Mouse (Mus musculus) thymus, adult 2 months (tissue): ENCODE measurements around the gene Ccdc167. TPM values are rescaled to one million over a fixed set of nuclear protein-coding genes. Genes with fewer than 3 reads are reported as not detected.

Experiments
- DNase-seq: peaks from one replicate; pipeline ENCODE4 v3.0.0; 2021
- H3K27ac ChIP-seq: fragments of 200-500 bp; 2 replicates; pipeline ENCODE4 v1.5.1; 2012; ENCODE audit warnings: low read length, control low read depth; ENCODE audit not compliant: control insufficient read depth, insufficient read depth
- H3K27me3 ChIP-seq: fragments of 200-500 bp; 2 replicates; pipeline ENCODE4 v1.6.1; 2012; ENCODE audit warnings: mild to moderate bottlenecking, low read length, moderate library complexity, mixed read lengths; ENCODE audit not compliant: control insufficient read depth, insufficient read depth
- H3K36me3 ChIP-seq: fragments of 200-500 bp; 2 replicates; pipeline ENCODE4 v1.6.1; 2012; ENCODE audit warnings: mild to moderate bottlenecking, low read length, moderate library complexity; ENCODE audit not compliant: control insufficient read depth, insufficient read depth
- H3K4me1 ChIP-seq: fragments of 200-500 bp; replicated peaks from 2 replicates; pipeline ENCODE4 v1.6.1; 2012; ENCODE audit warnings: low read length; ENCODE audit not compliant: control insufficient read depth, insufficient read depth
- H3K4me3 ChIP-seq: fragments of 200-500 bp; 2 replicates; pipeline ENCODE4 v1.5.1; 2012; ENCODE audit warnings: mild to moderate bottlenecking, low read length, control low read depth, moderate library complexity; ENCODE audit not compliant: control insufficient read depth, insufficient read depth
- CTCF ChIP-seq: fragments of 200-500 bp; IDR thresholded peaks from 2 replicates; pipeline ENCODE4 v1.5.1; 2012; ENCODE audit warnings: mild to moderate bottlenecking, control low read depth, low read length, moderate library complexity, borderline replicate concordance; ENCODE audit not compliant: control insufficient read depth, poor library complexity, insufficient read depth; ENCODE audit errors: extremely low read depth
- POLR2A ChIP-seq: fragments of 200-500 bp; IDR thresholded peaks from 2 replicates; pipeline ENCODE4 v1.6.1; 2012; ENCODE audit warnings: mild to moderate bottlenecking, low read length, control low read depth, moderate library complexity; ENCODE audit not compliant: control insufficient read depth, poor library complexity, insufficient read depth; ENCODE audit errors: extremely low read depth
- WGBS: fragments of 180-500 bp; shearing (Covaris S2); methylation state at CpG from one replicate; pipeline ENCODE4 v1.1.7; 2018; 5-methylcytosine and 5-hydroxymethylcytosine counted together
- polyA plus RNA-seq: library from polyadenylated mRNA; depleted of rRNA; stranded (reverse); fragments of >200 nt; gene quantifications from 2 replicates; pipeline ENCODE4 v1.2.3, GENCODE M21; 2012

Ccdc167 gene
- polyA plus RNA-seq, 1 experiment: 17.7 TPM

DNA sequence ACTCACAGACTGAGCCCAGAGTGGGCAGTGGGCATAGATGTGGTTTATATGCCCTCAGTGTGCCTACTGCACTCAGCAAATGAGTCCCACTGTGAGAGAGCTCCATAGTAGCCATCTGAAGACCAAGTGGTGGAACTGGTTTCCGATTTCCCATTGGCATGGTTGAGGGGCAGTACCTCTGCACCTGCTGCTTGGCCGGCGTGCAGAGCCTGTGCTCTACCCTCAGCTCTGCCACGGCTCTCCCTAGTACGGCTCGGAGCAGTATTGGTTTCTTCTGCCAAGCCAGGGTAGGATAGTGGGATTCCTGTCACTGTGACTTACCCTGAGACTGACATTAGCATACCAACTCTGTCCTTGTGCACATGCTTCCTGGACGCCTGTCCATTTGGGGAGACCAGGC lies 16.3 kb downstream of the Ccdc167 start:
- H3K4me3 ChIP-seq: no peak overlapping the region
- no peaks in the 10 kb centered on the region for H3K27me3 ChIP-seq
- no peak for DNase-seq
- H3K36me3 ChIP-seq: peaks cover 58% of the 10 kb centered on the region
- no peak for TF ChIP-seq CTCF
- no peak for TF ChIP-seq POLR2A
- 98% methylated on average over 7 of the region's 7 CpGs for WGBS
- H3K27ac ChIP-seq: no peak overlapping the region
- peaks cover 4% of the 10 kb centered on the region for H3K4me1 ChIP-seq

- WGBS: 95% methylated on average over 6 of the region's 6 CpGs
- Histone ChIP-seq H3K36me3 (peaks cover 70% of the 10 kb centered on the region), H3K27ac (no peak overlapping the region), H3K4me1 (peaks cover 17% of the 10 kb centered on the region), H3K4me3 (no peak overlapping the region), H3K27me3 (no peaks in the 10 kb centered on the region)
- no peak for DNase-seq
- TF ChIP-seq POLR2A: no peak
- no peak for TF ChIP-seq CTCF
Measured at GRCm38 (mm10) chr17:29698421-29698820, 18.4 kb downstream of the Ccdc167 start.

- no peak overlapping the region for H3K4me3 ChIP-seq
- H3K4me1 ChIP-seq: peaks cover 16% of the 10 kb centered on the region
- H3K36me3 ChIP-seq: peaks cover 62% of the 10 kb centered on the region
- TF ChIP-seq POLR2A (no peak), CTCF (no peak)
- DNase-seq: no peak
- WGBS: 97% methylated on average over 8 of the region's 8 CpGs
- no peak overlapping the region for H3K27ac ChIP-seq
- H3K27me3 ChIP-seq: no peaks in the 10 kb centered on the region
Measured at GRCm38 (mm10) chr17:29696940-29697339, 19.9 kb downstream of the Ccdc167 start.

DNA sequence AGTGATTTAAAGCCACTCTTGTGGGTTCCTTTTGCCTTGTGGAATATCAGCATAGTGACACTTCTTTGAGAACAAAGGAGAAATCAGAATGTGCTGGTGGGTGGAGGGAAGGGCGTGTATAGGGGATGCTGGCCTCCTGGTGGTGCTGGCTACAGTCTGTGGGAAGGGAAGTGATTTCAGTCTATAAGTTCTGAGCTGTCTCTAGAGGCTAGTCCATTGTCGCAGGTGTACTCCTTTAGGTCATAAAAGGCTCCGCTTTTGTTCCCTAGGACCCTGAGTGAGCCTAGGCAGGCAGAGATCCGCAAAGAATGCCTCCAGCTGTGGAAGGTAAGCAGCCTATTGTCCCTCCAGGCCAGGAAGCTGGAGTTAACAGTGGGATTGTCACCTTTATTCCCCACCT lies 22.3 kb downstream of the Ccdc167 start:
- no peak for DNase-seq
- WGBS: 93% methylated on average over 4 of the region's 4 CpGs

DNA sequence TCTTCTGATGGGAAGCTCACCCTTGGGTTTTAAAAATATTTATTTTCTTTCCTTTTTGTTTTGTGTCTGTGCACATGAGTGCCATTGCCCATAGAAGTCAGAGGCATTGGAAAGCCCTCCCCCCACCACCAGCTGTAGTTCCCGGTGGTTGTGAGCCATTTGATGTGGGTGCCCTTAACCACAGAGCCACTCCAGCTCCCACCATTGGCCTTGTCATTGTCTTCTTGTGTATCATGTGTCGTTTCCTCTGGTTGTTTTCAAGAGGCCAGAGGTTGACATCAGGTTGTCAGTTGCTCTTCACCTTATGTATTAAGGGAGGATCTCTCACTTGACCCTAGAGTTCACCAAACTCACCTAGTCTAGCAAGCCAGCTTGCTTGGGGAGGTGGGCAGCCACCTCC lies 23.3 kb downstream of the Ccdc167 start:
- H3K36me3 ChIP-seq: peaks cover 51% of the 10 kb centered on the region
- TF ChIP-seq CTCF (no peak), POLR2A (no peak)
- no peak overlapping the region for H3K27ac ChIP-seq
- no peak overlapping the region for H3K4me3 ChIP-seq
- WGBS: 6% methylated on average over 2 of the region's 2 CpGs
- no peaks in the 10 kb centered on the region for H3K27me3 ChIP-seq
- DNase-seq: peak; percentile 81
- peaks cover 16% of the 10 kb centered on the region for H3K4me1 ChIP-seq

More for the DNA sequence above, 22.3 kb downstream of the Ccdc167 start:
- no peak overlapping the region for H3K4me3 ChIP-seq
- H3K4me1 ChIP-seq: peaks cover 16% of the 10 kb centered on the region
- TF ChIP-seq POLR2A: no peak
- no peak overlapping the region for H3K27ac ChIP-seq
- H3K27me3 ChIP-seq: no peaks in the 10 kb centered on the region
- peaks cover 58% of the 10 kb centered on the region for H3K36me3 ChIP-seq

DNA sequence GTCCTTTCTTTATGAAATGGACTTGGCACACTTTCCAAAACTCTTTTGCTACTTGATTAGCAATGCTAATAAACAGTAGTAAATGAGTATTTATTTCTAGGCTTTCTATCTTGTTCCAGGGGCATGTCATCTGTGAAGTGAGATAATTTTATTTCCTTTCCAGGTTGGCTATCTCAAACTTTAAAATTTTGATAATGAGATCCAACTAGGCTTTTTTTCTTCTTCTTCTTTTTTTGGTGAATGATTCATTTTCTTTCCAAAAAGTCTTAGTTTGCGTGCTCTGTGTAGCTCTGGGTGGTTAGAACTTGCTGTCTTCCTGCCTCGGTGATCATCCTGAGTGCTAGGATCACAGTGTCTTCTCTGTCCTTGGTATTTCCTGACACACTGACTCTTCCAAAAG lies 24.0 kb downstream of the Ccdc167 start:
- Histone ChIP-seq H3K36me3 (peaks cover 51% of the 10 kb centered on the region), H3K4me1 (peaks cover 16% of the 10 kb centered on the region), H3K27ac (no peak overlapping the region), H3K4me3 (no peak overlapping the region), H3K27me3 (no peaks in the 10 kb centered on the region)
- 95% methylated on average over 2 of the region's 2 CpGs for WGBS
- DNase-seq: no peak
- TF ChIP-seq CTCF: no peak
- no peak for TF ChIP-seq POLR2A

- WGBS: 97% methylated on average over 6 of the region's 6 CpGs
- TF ChIP-seq CTCF (no peak), POLR2A (no peak)
- DNase-seq: no peak
- H3K36me3 ChIP-seq: peaks cover 52% of the 10 kb centered on the region
- H3K4me1 ChIP-seq: peaks cover 16% of the 10 kb centered on the region
- H3K27ac ChIP-seq: no peak overlapping the region
- no peak overlapping the region for H3K4me3 ChIP-seq
- no peaks in the 10 kb centered on the region for H3K27me3 ChIP-seq
Measured at GRCm38 (mm10) chr17:29690257-29690656, 26.6 kb downstream of the Ccdc167 start.
